Mouse (Mus musculus) E14TG2a.4 (cell line): ENCODE data around the gene Catsper1.

ENCODE experiments used
- CTCF ChIP-seq: conservative IDR thresholded peaks from 2 replicates; pipeline ENCODE4 v1.5.1; 2014; ENCODE audit warnings: low read length
- NANOG ChIP-seq: IDR thresholded peaks from 2 replicates; pipeline ENCODE4 v1.6.1; 2014; ENCODE audit warnings: borderline replicate concordance, low read length, mixed read lengths
- POU5F1 ChIP-seq: IDR thresholded peaks from 2 replicates; pipeline ENCODE4 v1.6.1; 2014; ENCODE audit warnings: low read length, borderline replicate concordance

DNA sequence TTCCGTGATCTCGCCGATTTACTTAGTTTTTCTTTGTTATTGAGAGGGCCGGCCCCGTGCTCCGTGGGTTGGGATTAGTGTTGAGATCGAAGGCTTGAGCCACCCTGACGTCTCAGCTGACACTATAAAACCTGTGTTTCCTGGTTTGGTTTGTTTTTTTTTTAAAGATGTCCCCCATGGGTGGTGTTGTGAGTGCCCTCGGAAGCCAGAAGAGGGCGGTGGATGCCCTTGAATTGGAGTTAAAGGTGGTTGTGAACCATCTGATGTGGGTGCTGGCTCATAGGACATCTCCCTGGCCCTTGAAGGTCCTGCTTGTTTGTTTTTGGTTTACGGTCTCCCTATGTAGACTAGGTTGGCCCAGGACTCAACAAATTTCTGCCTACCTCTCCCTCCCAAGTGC, 31.9 kb downstream of the Catsper1 start:
- TF ChIP-seq CTCF (0 out of 2 replicates have a peak, but pooled peaks have one; percentile 19), NANOG (no peak), POU5F1 (no peak)
